Mouse (Mus musculus) left cerebral cortex, adult 8-10 months (tissue): ENCODE measurements at regions not wholly inside any gene's neighbourhood (a gene's known extent, or its start where the extent isn't known, plus 50 kb on each side); places are given as distances from the start of the nearest gene placed in this dataset.
A peak's percentile ranks its signal among the peaks of the same experiment; 100 is the strongest.
"Not testable (repeated sequence)": the region's sequence is repeated elsewhere in the genome, so short reads cannot be mapped to it uniquely, and the experiment has no call there.

Experiments
- DNase-seq, 2 experiments: peaks; one replicate each; pipeline ENCODE4 v3.0.0; 2022; ENCODE audit warnings: low spot score in 2 of 2

- DNase-seq: peak in 1 of 2 experiments; percentile 16
These were observed 130.4 kb downstream of the Mtrr start for GRCm38 (mm10) chr13:68451521-68451920.

GRCm38 (mm10) chr13:68444309-68444708, 137.6 kb downstream of the Mtrr start:
- not testable (repeated sequence) for DNase-seq
